Comparison of ENCODE assay signal across 18 mouse cellular contexts in genomic region chr8:116359761-116360160, GRCm38 (mm10).
A peak's percentile ranks its signal among the peaks of the same experiment; 100 is the strongest.
DNase-seq lines count a peak whose midpoint lies in the region; ATAC-seq and TF ChIP-seq lines count a peak whose summit lies in the region.
"Had no signal": no experiment of that assay in that cellular context is flagged by ENCODE, and none has a peak within 500 bp of the region (broad histone marks: within the 10 kb centered on the region; RNA-seq: fewer than 3 reads in every experiment).

No protein-coding gene starts in this region.

- WGBS in midbrain, embryonic 11.5 days, result 87% methylated on average over 4 of the region's 4 CpGs
- 84% methylated on average over 4 of the region's 4 CpGs for WGBS in midbrain, postnatal 0 days

- no peak for ATAC-seq in midbrain, embryonic 11.5 days (ENCODE audit: low FRiP score)
- ATAC-seq in midbrain, postnatal 0 days (ENCODE audit: low FRiP score), result no peak
- ATAC-seq: activated CD4-positive, CD25-positive, alpha-beta regulatory T cell, adult 4 months; CD4-positive, CD25-positive, alpha-beta regulatory T cell, adult 4 months; Patski had no signal

- DNase-seq in heart, adult 11 months, result peak; percentile 53
- DNase-seq in heart, postnatal 4 days, result no peak
- DNase-seq in midbrain, embryonic 11.5 days (ENCODE audit: low spot score, missing footprints), result peak; percentile 71
- DNase-seq in midbrain, postnatal 0 days (ENCODE audit: low spot score), result no peak
- DNase-seq: adrenal gland, adult 2 months; adrenal gland, adult 8-10 months; adrenal gland, postnatal 10 days; adrenal gland, postnatal 14 days; adrenal gland, postnatal 25 days; adrenal gland, postnatal 36 days; B cell, adult 2 months; cerebellum, adult 11 months; cerebellum, adult 11-12 months; cerebellum, adult 18-20 months had no signal

- H3K27ac ChIP-seq in midbrain, embryonic 11.5 days (ENCODE audit: low read depth, low read length), result no peak overlapping the region
- H3K27ac ChIP-seq in midbrain, postnatal 0 days (ENCODE audit: low read depth, low read length), result no peak overlapping the region

- H3K4me2 ChIP-seq in midbrain, embryonic 11.5 days, result no peak overlapping the region
- H3K4me2 ChIP-seq in midbrain, postnatal 0 days (ENCODE audit: low read depth, low read length, poor library complexity, severe bottlenecking), result no peak overlapping the region

- H3K9me3 ChIP-seq in midbrain, embryonic 11.5 days (ENCODE audit: control insufficient read depth, low read length), result no peaks in the 10 kb centered on the region
- no peaks in the 10 kb centered on the region for H3K9me3 ChIP-seq in midbrain, postnatal 0 days (ENCODE audit: low read length)

- H3K4me1 ChIP-seq in midbrain, embryonic 11.5 days (ENCODE audit: control insufficient read depth, insufficient read depth, low read length), result no peaks in the 10 kb centered on the region
- no peaks in the 10 kb centered on the region for H3K4me1 ChIP-seq in midbrain, postnatal 0 days (ENCODE audit: insufficient read depth, low read length)

- H3K27me3 ChIP-seq in midbrain, embryonic 11.5 days (ENCODE audit: control insufficient read depth, insufficient read depth, low read length), result no peaks in the 10 kb centered on the region
- no peaks in the 10 kb centered on the region for H3K27me3 ChIP-seq in midbrain, postnatal 0 days (ENCODE audit: insufficient read depth, low read length)

- no peaks in the 10 kb centered on the region for H3K36me3 ChIP-seq in midbrain, embryonic 11.5 days (ENCODE audit: control insufficient read depth, insufficient read depth, low read length)
- H3K36me3 ChIP-seq in midbrain, postnatal 0 days (ENCODE audit: insufficient read depth, low read length), result no peaks in the 10 kb centered on the region
- H3K36me3 ChIP-seq: G1E had no signal

- no peak overlapping the region for H3K4me3 ChIP-seq in midbrain, embryonic 11.5 days (ENCODE audit: low read depth, low read length)
- H3K4me3 ChIP-seq in midbrain, postnatal 0 days (ENCODE audit: low read depth, low read length), result no peak overlapping the region

- no peak overlapping the region for H3K9ac ChIP-seq in midbrain, embryonic 11.5 days (ENCODE audit: low read length)
- no peak overlapping the region for H3K9ac ChIP-seq in midbrain, postnatal 0 days (replicated peaks; ENCODE audit: low read length, poor library complexity, severe bottlenecking)

- no peak for TF ChIP-seq CTCF in midbrain, postnatal 0 days (IDR thresholded peaks at IDR 0.05)

Comparison
In these comparisons a context has a peak if more than half of its experiments do, and no peak if none do; other contexts are left out.
1. DNase-seq: peak in heart, adult 11 months (single experiment) and midbrain, embryonic 11.5 days (single experiment); none in heart, postnatal 4 days (single experiment) and midbrain, postnatal 0 days (single experiment).